22 mouse cellular contexts compared by ENCODE assay signal in the genomic region with DNA sequence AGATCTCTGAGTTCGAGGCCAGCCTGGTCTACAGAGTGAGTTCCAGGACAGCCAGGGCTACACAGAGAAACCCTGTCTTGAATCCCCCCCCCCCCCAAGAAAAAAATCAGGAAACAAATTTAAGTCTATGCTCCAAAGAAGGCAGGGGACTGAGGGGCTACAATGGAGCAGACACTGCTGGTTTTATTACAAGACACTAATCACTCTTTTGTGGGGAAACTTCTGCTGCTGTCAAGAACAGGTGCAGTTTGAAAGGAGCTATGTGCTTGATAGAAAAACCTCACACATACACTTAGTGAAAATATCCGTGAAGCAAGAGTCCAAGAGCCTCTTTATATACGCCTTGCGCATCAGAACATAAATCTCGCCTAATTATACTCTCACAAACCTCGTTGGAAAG.
"Had no signal": no experiment of that assay in that cellular context is flagged by ENCODE, and none has a peak within 500 bp of the region (broad histone marks: within the 10 kb centered on the region; RNA-seq: fewer than 3 reads in every experiment).

No protein-coding gene starts in this region.

- H3K4me2 ChIP-seq: liver, embryonic 13.5 days; liver, embryonic 15.5 days; lung, embryonic 15.5 days; midbrain, embryonic 12.5 days had no signal

- H3K4me1 ChIP-seq: liver, embryonic 13.5 days; liver, embryonic 15.5 days; megakaryocyte, embryonic 14.5 days had no signal

- H3K4me3 ChIP-seq: liver, embryonic 13.5 days; liver, embryonic 15.5 days; lung, embryonic 15.5 days; megakaryocyte, embryonic 14.5 days; midbrain, embryonic 10.5 days; midbrain, embryonic 12.5 days had no signal

- DNase-seq: liver, embryonic 13.5 days; liver, postnatal 0 days; lung, adult 2 months; lung, postnatal 14 days; lung, postnatal 36 days; midbrain, embryonic 14.5 days; retina, postnatal 1 day; right cerebral cortex, adult 18-20 months; right cerebral cortex, postnatal 25 days; right cerebral cortex, postnatal 4 days; spleen, adult 18-20 months; thymus, adult 18-20 months; thymus, postnatal 14 days; thymus, postnatal 36 days had no signal

- H3K27ac ChIP-seq: liver, embryonic 13.5 days; liver, embryonic 15.5 days; lung, embryonic 15.5 days; macrophage; midbrain, embryonic 10.5 days; midbrain, embryonic 12.5 days had no signal

- H3K36me3 ChIP-seq: liver, embryonic 13.5 days; liver, embryonic 15.5 days; lung, embryonic 15.5 days; midbrain, embryonic 10.5 days; midbrain, embryonic 12.5 days had no signal

- ATAC-seq: liver, postnatal 0 days; lung, postnatal 0 days; midbrain, embryonic 16.5 days had no signal

- H3K27me3 ChIP-seq: liver, embryonic 13.5 days; liver, embryonic 15.5 days; lung, embryonic 15.5 days; megakaryocyte, embryonic 14.5 days had no signal

- H3K9me3 ChIP-seq: liver, embryonic 13.5 days; liver, embryonic 15.5 days; lung, embryonic 15.5 days; midbrain, embryonic 10.5 days; midbrain, embryonic 12.5 days had no signal

- H3K9ac ChIP-seq: liver, embryonic 13.5 days; liver, embryonic 15.5 days; liver, postnatal 0 days; lung, embryonic 15.5 days; midbrain, embryonic 12.5 days had no signal
